Mouse (Mus musculus): ENCODE results near the gene Crk.
A peak's percentile ranks its signal among the peaks of the same experiment; 100 is the strongest.
"Not testable (repeated sequence)": the region's sequence is repeated elsewhere in the genome, so short reads cannot be mapped to it uniquely, and the experiment has no call there.

Crk gene

GRCm38 (mm10) chr11:75684956-75685355, 5.9 kb downstream of the Crk start:
- no peak for DNase-seq (ENCODE audit: low spot score)

GRCm38 (mm10) chr11:75687343-75687993, 8.4 kb downstream of the Crk start:
- no peak for DNase-seq (ENCODE audit: low spot score)

- no peak for DNase-seq (ENCODE audit: low spot score)
Observed at GRCm38 (mm10) chr11:75688132-75688531, 9.1 kb downstream of the Crk start.

- no peak for DNase-seq (ENCODE audit: low spot score)
Observed at GRCm38 (mm10) chr11:75689977-75690376, 10.9 kb downstream of the Crk start.

GRCm38 (mm10) chr11:75691047-75691446, 12.0 kb downstream of the Crk start:
- DNase-seq (ENCODE audit: low spot score), result no peak

- DNase-seq (ENCODE audit: low spot score), result no peak
Observed at GRCm38 (mm10) chr11:75693570-75693969, 14.5 kb downstream of the Crk start.

- DNase-seq (ENCODE audit: low spot score), result not testable (repeated sequence)
Observed at GRCm38 (mm10) chr11:75697464-75697863, 18.4 kb downstream of the Crk start.

- DNase-seq (ENCODE audit: low spot score), result no peak
Observed at GRCm38 (mm10) chr11:75700557-75700956, 21.5 kb downstream of the Crk start.

- no peak for DNase-seq (ENCODE audit: low spot score)
Observed at GRCm38 (mm10) chr11:75702761-75703160, 23.7 kb downstream of the Crk start.

GRCm38 (mm10) chr11:75703748-75704147, 24.7 kb downstream of the Crk start:
- no peak for DNase-seq (ENCODE audit: low spot score)

GRCm38 (mm10) chr11:75713949-75714348, 34.9 kb downstream of the Crk start:
- no peak for DNase-seq (ENCODE audit: low spot score)

GRCm38 (mm10) chr11:75715556-75715955, 36.5 kb downstream of the Crk start:
- no peak for DNase-seq (ENCODE audit: low spot score)

- no peak for DNase-seq (ENCODE audit: low spot score)
Observed at GRCm38 (mm10) chr11:75716661-75717325, 37.7 kb downstream of the Crk start.

GRCm38 (mm10) chr11:75722339-75722738, 43.3 kb downstream of the Crk start:
- DNase-seq (ENCODE audit: low spot score), result no peak

GRCm38 (mm10) chr11:75727168-75727567, 48.1 kb downstream of the Crk start:
- DNase-seq (ENCODE audit: low spot score), result no peak

GRCm38 (mm10) chr11:75727659-75728058, 48.6 kb downstream of the Crk start:
- not testable (repeated sequence) for DNase-seq (ENCODE audit: low spot score)

- DNase-seq (ENCODE audit: low spot score), result peak; percentile 78
Observed at GRCm38 (mm10) chr11:75732434-75733226, 53.6 kb downstream of the Crk start, which contains the start of gene Ywhae. Ywhae (plus strand) TSS chr11:75732869.

- DNase-seq (ENCODE audit: low spot score), result peak; percentile 56
Observed at GRCm38 (mm10) chr11:75733227-75733940, 54.3 kb downstream of the Crk start.

GRCm38 (mm10) chr11:75735462-75736252, 56.6 kb downstream of the Crk start:
- no peak for DNase-seq (ENCODE audit: low spot score)

- DNase-seq (ENCODE audit: low spot score), result no peak
Observed at GRCm38 (mm10) chr11:75736978-75737377, 57.9 kb downstream of the Crk start.

- DNase-seq (ENCODE audit: low spot score), result no peak
Observed at GRCm38 (mm10) chr11:75737806-75738476, 58.9 kb downstream of the Crk start.

All from spleen, adult 12 weeks (tissue).